Mouse (Mus musculus) kidney, adult 8-10 months (tissue): ENCODE measurements around the gene Mcm3ap.

ENCODE experiments used
- DNase-seq, 2 experiments: peaks; one replicate each; pipeline ENCODE4 v3.0.0; 2022

The Mcm3ap gene

DNA sequence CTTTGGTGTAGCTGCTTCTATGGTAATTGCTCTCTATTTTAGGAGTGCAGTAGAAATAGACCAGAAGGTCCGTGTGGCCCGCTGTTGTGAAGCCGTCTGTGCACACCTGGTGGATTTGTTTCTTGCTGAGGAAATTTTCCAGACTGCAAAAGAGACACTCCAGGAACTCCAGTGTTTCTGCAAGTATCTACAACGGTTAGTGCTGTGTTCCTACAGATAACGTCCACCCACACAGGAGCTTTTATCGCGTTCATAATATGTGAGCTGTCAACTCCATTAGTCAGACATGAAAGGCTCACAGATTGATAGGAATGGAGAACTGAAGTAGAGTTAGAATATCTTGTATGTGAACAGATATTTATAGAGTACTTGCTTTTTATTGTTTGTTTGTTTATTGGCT lies 27.6 kb downstream of the Mcm3ap start:
- DNase-seq = no peak

- DNase-seq = no peak
These were observed 28.8 kb downstream of the Mcm3ap start for GRCm38 (mm10) chr10:76497522-76497921.

DNA sequence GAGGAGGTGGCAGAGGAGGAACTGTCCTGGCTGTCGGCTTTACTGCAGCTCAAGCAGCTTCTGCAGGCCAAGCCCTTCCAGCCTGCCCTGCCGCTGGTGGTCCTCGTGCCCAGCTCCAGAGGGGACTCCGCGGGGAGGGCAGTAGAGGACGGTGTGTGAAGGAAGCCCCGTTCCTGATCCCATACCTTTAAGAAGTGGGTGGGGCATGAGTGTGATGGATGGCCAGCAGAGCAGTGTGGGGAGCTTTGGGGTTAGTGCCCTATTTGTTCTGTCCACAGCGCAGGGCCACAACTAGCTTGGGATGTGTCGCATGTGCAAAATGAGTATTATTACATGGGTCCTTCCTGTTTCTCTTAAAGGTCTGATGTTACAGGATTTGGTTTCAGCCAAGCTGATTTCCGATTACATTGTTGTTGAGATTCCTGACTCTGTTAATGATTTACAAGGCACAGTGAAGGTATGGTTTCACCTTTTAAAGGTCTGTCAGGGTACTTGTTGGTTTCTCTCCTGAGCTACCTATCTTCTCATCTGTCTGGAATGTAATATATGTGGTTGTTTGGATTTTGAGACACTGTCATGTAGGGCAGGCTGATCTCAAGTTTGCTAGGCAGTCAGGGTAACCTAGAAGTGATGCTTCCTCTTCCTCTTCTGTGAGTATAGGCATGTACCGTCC lies 35.7 kb downstream of the Mcm3ap start:
- no peak for DNase-seq

DNA sequence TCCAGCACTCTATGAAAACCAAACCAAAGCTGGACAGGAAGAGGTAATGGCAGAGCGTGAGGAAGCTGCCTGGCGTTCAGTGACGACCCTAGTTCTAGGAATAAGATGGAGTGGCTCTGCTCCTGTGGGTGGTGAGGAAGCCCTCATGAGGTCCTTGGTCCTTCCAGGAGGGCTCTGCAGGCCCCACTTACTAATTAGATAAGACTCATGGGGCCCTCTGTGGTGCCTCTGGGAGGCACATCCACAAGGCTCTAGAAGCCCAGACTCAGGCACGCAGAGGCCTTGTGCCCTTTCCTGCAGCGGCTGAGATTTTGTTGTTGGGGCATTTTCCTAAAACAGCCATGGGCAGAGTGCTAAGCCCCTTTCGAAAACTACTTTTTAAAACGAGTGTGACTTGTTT lies 37.1 kb downstream of the Mcm3ap start:
- DNase-seq = no peak

GRCm38 (mm10) chr10:76512965-76513583 lies 44.3 kb downstream of the Mcm3ap start:
- peak; percentile 44 to 77 for DNase-seq

DNA sequence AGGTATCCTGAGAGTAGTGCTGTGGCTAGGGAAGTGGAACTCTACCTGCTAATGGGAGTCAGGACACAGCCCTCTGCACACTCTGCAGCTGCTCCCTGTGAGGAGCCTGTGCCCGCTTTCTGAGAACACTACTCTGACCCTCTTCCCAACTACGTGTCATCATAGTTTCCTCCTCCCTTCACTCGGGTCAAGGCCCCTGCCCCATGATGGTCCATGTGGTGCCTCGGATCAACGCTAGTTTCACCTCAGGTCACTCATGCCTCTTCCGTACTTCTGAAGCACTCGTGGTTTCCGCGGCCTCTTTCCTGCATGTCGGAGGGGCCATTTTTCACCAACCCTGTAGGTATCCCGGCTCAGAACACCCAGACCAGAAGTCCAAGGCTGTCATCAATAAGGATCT lies 62.2 kb downstream of the Mcm3ap start:
- DNase-seq = no peak

DNA sequence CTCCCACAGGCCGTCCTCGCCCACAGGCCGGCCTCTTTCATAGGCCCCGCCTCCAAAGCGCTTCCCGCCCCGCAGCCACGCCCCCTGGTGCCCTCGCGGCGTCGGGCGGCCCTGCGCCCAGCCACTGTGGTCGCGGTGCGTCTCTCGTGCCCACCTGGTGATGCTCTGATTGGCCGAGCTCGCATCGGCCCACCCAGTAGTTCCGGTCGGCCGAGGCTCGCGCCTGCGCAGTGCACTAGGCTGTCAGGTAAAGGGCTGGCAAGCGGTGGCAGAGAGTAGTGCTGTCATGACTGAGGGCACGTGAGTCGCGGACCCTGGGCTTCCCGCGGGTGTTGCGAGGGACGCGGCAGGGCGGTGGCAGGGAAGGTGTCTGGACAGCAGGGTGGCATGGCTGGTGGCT lies 62.6 kb downstream of the Mcm3ap start, which contains the start of gene Lss:
TSS of gene Lss (plus strand) at position 214 of the 400 bp plus-strand sequence.
- DNase-seq = peak; percentile 97 to 98

DNA sequence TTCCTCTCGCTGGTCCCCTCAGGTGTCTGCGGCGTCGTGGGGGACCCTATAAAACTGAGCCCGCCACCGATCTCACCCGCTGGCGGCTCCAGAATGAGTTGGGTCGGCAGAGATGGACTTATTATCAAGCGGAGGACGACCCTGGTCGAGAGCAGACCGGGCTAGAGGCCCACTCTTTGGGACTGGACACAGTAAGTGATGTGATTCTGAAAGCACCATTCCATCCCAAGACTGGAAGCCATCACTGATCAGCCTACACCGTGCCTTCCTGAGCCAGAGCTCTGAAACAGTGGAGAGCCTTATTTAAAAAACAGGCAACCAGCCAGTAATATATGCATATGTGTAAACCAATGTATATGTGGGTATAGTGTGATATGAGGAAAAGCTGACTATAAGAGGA lies 63.1 kb downstream of the Mcm3ap start:
- no peak for DNase-seq

GRCm38 (mm10) chr10:76535526-76535925 lies 66.8 kb downstream of the Mcm3ap start:
- DNase-seq = no peak

- no peak for DNase-seq
These were observed 68.9 kb downstream of the Mcm3ap start for GRCm38 (mm10) chr10:76537619-76538018.

GRCm38 (mm10) chr10:76541336-76542085 lies 72.8 kb downstream of the Mcm3ap start:
- DNase-seq = no peak

DNA sequence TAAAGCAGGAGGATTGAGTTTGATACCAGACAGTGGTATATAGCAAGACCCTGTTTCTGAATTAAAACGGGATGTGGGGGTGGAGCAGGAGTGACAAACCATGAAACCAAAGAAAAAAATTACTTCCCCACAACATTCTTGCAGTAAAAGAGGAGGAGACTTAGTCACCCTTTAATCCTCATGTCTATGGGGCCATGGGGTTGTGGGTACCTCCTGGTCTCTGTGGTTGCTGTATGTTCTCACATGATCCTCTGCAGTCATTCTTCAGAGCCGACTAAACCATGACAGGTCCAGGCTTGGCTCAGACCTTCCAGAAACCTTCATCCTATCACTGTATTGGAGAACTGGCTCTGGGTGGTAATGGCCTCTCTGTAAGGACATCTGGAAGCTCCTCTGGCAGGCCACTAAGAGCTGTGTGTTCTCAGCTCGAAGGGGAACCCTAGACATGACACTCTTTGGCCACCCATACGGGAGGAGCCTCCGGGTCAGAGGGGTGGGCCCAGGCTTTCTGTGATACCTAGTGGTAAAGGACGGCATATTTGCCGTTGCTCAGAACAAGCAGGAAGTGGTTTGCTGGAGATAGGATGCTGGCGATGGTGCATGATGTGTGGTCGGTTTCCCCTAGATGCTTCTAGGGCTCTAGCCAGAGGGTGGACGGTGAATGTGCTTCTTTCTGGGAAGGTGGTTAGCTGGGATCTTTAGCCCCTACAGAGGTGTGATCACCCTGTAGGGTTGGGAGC lies 74.1 kb downstream of the Mcm3ap start:
- no peak for DNase-seq

- peak in 1 of 2 experiments; percentile 30 for DNase-seq
These were observed 77.8 kb downstream of the Mcm3ap start for GRCm38 (mm10) chr10:76546566-76546965.

GRCm38 (mm10) chr10:76548218-76548617 lies 79.5 kb downstream of the Mcm3ap start:
- no peak for DNase-seq

- peak in 1 of 2 experiments; percentile 18 for DNase-seq
These were observed 81.7 kb downstream of the Mcm3ap start for GRCm38 (mm10) chr10:76550458-76550857.

GRCm38 (mm10) chr10:76551556-76551955 lies 82.8 kb downstream of the Mcm3ap start:
- DNase-seq = no peak

DNA sequence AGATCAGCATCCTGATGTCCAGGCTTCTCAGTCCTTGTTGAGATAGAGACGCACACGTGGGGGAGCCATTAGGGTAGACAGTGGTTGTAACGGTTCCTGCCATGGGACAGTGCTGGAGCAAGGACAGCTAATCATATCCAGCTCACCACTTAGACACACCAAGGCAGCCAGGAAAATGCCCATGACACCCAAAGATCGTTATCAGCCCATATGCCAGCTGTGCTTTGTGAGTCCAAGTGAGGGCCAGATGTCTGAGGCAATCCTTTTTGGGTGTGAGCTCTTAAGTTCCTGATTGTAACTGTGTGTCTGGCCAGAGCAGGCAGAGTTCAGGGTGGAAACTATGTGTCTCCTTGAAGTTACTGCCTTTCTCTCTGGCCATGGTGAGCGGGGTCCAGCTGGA lies 85.3 kb downstream of the Mcm3ap start:
- DNase-seq = no peak

- DNase-seq = no peak
These were observed 93.2 kb downstream of the Mcm3ap start, which contains the start of gene Spatc1l for GRCm38 (mm10) chr10:76561972-76562371. TSS of gene Spatc1l (plus strand) at chr10:76562272.
